Mouse (Mus musculus) myocyte (in vitro differentiated cells): Measurements from ENCODE around the gene Ppfia1. TPM values are rescaled to one million over a fixed set of nuclear protein-coding genes. Genes with fewer than 3 reads are reported as not detected.

Experiments
- H3K27me3 ChIP-seq: one replicate; pipeline ENCODE4 v1.6.1; 2011; ENCODE audit not compliant: control insufficient read depth, insufficient read depth, insufficient read length
- H3K36me3 ChIP-seq: one replicate; pipeline ENCODE4 v1.6.1; 2011; ENCODE audit not compliant: control insufficient read depth, insufficient read depth
- H3K4me2 ChIP-seq: one replicate; pipeline ENCODE4 v1.6.1; 2011; ENCODE audit warnings: low read depth, control low read depth
- H3K4me3 ChIP-seq: one replicate; pipeline ENCODE4 v1.5.1; 2011; ENCODE audit warnings: mild to moderate bottlenecking, control low read depth, moderate library complexity
- H3K79me2 ChIP-seq: one replicate; pipeline ENCODE4 v1.6.1; 2011; ENCODE audit not compliant: control insufficient read depth, insufficient read depth
- H3ac ChIP-seq: one replicate; pipeline ENCODE4 v1.6.1; 2011; ENCODE audit not compliant: control insufficient read depth, insufficient read length
- CEBPB ChIP-seq: IDR thresholded peaks from 2 replicates; pipeline ENCODE4 v1.6.1; 2011; ENCODE audit warnings: mild to moderate bottlenecking, moderate library complexity; ENCODE audit not compliant: poor library complexity, insufficient read depth, severe bottlenecking
- E2F4 ChIP-seq: IDR thresholded peaks from one replicate; pipeline ENCODE4 v1.6.1; 2011; ENCODE audit warnings: mild to moderate bottlenecking, control low read depth, moderate library complexity; ENCODE audit not compliant: insufficient read depth
- MAX ChIP-seq: IDR thresholded peaks from one replicate; pipeline ENCODE4 v1.6.1; 2011; ENCODE audit warnings: low read depth, mild to moderate bottlenecking, control low read depth
- MYOD1 ChIP-seq, 3 experiments: IDR thresholded peaks; one replicate each; pipeline ENCODE4 v1.6.1; 2011; ENCODE audit warnings: control low read depth in 2 of 3, low read depth in 2 of 3, mild to moderate bottlenecking in 2 of 3, moderate library complexity in 1 of 3; ENCODE audit not compliant: insufficient read length in 2 of 3, control insufficient read depth in 1 of 3
- MYOG ChIP-seq, 3 experiments: IDR thresholded peaks; one replicate each; pipeline ENCODE4 v1.6.1; 2011; ENCODE audit warnings: control low read depth in 2 of 3, low read depth in 2 of 3, mild to moderate bottlenecking in 2 of 3; ENCODE audit not compliant: insufficient read length in 2 of 3, control insufficient read depth in 1 of 3, insufficient read depth in 1 of 3
- POLR2A ChIP-seq: IDR thresholded peaks from one replicate; pipeline ENCODE4 v1.6.1; 2011; ENCODE audit warnings: low read depth, mild to moderate bottlenecking, control low read depth, moderate library complexity; ENCODE audit not compliant: insufficient read length
- POLR2AphosphoS2 ChIP-seq: IDR thresholded peaks from one replicate; pipeline ENCODE4 v1.6.1; 2011; ENCODE audit warnings: low read depth, control low read depth; ENCODE audit not compliant: insufficient read length
- REST ChIP-seq: IDR thresholded peaks from one replicate; pipeline ENCODE4 v1.6.1; 2011; ENCODE audit warnings: mild to moderate bottlenecking, control low read depth, moderate library complexity; ENCODE audit not compliant: insufficient read depth, insufficient read length
- SRF ChIP-seq: IDR thresholded peaks from one replicate; pipeline ENCODE4 v1.6.1; 2011; ENCODE audit warnings: low read depth; ENCODE audit not compliant: control insufficient read depth, insufficient read length
- TCF12 ChIP-seq: IDR thresholded peaks from one replicate; pipeline ENCODE4 v1.6.1; 2011; ENCODE audit warnings: mild to moderate bottlenecking, control low read depth; ENCODE audit not compliant: poor library complexity, insufficient read depth, severe bottlenecking
- TCF3 ChIP-seq: IDR thresholded peaks from one replicate; pipeline ENCODE4 v1.6.1; 2011; ENCODE audit warnings: low read depth, control low read depth; ENCODE audit not compliant: insufficient read length
- USF1 ChIP-seq: IDR thresholded peaks from one replicate; pipeline ENCODE4 v1.6.1; 2011; ENCODE audit warnings: low read depth, mild to moderate bottlenecking, control low read depth, moderate library complexity
- polyA plus RNA-seq: library from polyadenylated mRNA; unstranded; fragments of >200 nt; fragmentation: generic; extraction: Trizol; gene quantifications from one replicate; pipeline ENCODE4 v1.2.1, GENCODE M21; 2012; ENCODE audit warnings: missing spikeins

The Ppfia1 gene
- polyA plus RNA-seq, 1 experiment, result 17.8 TPM

DNA sequence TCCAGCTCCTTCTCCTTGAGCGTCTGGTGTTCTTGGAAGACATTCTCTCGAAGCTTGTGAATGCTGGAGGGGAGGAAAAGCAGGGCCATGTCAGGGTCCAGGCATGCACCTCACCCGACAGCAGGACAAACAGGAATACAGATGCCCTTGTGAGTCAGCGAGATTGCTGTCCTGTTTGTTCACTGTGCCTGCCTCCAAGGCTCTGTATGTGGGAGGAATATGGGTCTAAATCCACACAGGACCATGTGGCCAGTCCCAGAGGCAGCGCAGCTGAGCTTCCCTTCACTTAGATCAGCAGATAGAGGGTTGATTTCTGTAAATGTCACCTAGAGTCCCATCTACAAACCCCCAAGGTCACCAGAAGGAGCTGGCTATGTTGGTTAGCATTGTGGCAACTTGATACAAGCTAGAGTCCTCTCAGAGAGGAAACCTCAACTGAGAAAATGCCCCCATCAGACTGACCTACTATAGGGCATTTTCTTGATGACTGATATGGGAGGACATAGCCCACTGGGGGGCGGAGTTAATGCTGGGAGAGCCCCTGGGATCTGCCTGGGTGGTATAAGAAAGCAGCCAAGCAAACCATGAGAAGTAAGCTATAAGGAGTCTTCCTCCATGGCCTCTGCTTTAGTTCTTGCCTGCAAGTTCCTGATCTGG lies 92.2 kb downstream of the Ppfia1 start:
- Histone ChIP-seq H3K4me2 (no peak overlapping the region), H3K79me2 (peaks cover 9% of the 10 kb centered on the region), H3K27me3 (no peaks in the 10 kb centered on the region), H3ac (no peak overlapping the region), H3K4me3 (no peak overlapping the region), H3K36me3 (peaks cover 35% of the 10 kb centered on the region)
- no peak for TF ChIP-seq MAX
- no peak for TF ChIP-seq MYOG (IDR thresholded peaks at IDR 0.05; ENCODE audit: control insufficient read depth in 1 of 3, insufficient read depth in 1 of 3, insufficient read length in 2 of 3, low read depth in 2 of 3)
- no peak for TF ChIP-seq POLR2AphosphoS2
- no peak for TF ChIP-seq MYOD1 (IDR thresholded peaks at IDR 0.05; ENCODE audit: control insufficient read depth in 1 of 3, insufficient read length in 2 of 3, low read depth in 2 of 3)
- TF ChIP-seq TCF12, result no peak
- no peak for TF ChIP-seq SRF
- TF ChIP-seq TCF3, result no peak
- no peak for TF ChIP-seq E2F4
- TF ChIP-seq USF1, result no peak
- no peak for TF ChIP-seq CEBPB
- no peak for TF ChIP-seq POLR2A
- TF ChIP-seq REST, result no peak

DNA sequence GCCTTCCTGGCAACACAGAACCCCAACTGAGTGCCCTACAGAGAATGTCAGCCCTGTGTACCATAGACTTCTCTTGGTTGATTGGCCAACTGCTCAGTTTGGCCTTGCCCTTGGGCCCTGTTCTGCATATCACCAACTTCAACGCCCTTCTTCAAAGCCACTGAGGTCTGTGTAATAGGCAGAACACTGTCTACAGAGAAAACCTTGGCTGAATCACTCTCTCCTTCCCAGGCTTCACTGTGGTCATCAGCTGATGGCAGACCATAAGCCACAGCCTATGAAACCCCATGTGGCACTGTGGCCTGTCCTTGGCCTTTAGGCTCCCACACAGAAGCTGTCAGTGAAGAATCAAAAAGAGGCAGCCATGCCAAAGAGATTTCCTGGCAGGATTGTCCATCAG lies 94.6 kb downstream of the Ppfia1 start:
- no peaks in the 10 kb centered on the region for H3K27me3 ChIP-seq
- peaks cover 33% of the 10 kb centered on the region for H3K36me3 ChIP-seq
- H3K79me2 ChIP-seq, result no peaks in the 10 kb centered on the region

DNA sequence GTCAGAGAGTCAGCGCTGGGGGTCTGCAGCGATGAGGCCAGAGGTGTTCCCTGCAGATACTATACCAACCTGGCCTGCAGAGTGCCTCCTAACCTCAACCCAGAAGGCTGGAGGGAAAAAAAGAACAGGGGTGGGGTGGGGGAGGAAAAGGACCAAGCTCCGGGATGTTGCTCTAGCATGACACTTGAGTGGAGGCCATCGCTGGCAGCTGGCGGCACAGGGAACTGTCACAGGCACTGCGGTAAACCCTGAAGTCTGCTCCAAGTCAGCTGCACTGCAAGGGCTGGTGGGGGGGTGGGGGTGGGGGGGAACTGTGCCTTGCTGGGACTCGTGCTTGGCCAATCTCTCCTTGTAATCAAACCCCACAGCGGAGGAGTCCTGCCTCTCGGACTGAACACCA lies 102.9 kb downstream of the Ppfia1 start:
- no peak for TF ChIP-seq MYOD1 (IDR thresholded peaks at IDR 0.05; ENCODE audit: control insufficient read depth in 1 of 3, insufficient read length in 2 of 3, low read depth in 2 of 3)
- TF ChIP-seq E2F4, result no peak
- TF ChIP-seq MYOG (IDR thresholded peaks at IDR 0.05; ENCODE audit: control insufficient read depth in 1 of 3, insufficient read depth in 1 of 3, insufficient read length in 2 of 3, low read depth in 2 of 3), result peak in 1 of 3 experiments; percentile 46
- TF ChIP-seq SRF, result no peak
- TF ChIP-seq USF1, result no peak
- no peak for TF ChIP-seq REST
- no peak for TF ChIP-seq TCF3
- TF ChIP-seq MAX, result no peak
- Histone ChIP-seq H3ac (no peak overlapping the region), H3K4me3 (no peak overlapping the region), H3K79me2 (no peaks in the 10 kb centered on the region), H3K4me2 (no peak overlapping the region), H3K27me3 (no peaks in the 10 kb centered on the region), H3K36me3 (peaks cover 37% of the 10 kb centered on the region)

More for the DNA sequence above, 94.6 kb downstream of the Ppfia1 start:
- Histone ChIP-seq H3K4me2 (no peak overlapping the region), H3ac (no peak overlapping the region), H3K4me3 (no peak overlapping the region)
- TF ChIP-seq MYOD1 (IDR thresholded peaks at IDR 0.05; ENCODE audit: control insufficient read depth in 1 of 3, insufficient read length in 2 of 3, low read depth in 2 of 3) (peak in 1 of 3 experiments; percentile 48), MYOG (IDR thresholded peaks at IDR 0.05; ENCODE audit: control insufficient read depth in 1 of 3, insufficient read depth in 1 of 3, insufficient read length in 2 of 3, low read depth in 2 of 3) (peak in 2 of 3 experiments; percentile 32 to 72), POLR2AphosphoS2 (no peak)

DNA sequence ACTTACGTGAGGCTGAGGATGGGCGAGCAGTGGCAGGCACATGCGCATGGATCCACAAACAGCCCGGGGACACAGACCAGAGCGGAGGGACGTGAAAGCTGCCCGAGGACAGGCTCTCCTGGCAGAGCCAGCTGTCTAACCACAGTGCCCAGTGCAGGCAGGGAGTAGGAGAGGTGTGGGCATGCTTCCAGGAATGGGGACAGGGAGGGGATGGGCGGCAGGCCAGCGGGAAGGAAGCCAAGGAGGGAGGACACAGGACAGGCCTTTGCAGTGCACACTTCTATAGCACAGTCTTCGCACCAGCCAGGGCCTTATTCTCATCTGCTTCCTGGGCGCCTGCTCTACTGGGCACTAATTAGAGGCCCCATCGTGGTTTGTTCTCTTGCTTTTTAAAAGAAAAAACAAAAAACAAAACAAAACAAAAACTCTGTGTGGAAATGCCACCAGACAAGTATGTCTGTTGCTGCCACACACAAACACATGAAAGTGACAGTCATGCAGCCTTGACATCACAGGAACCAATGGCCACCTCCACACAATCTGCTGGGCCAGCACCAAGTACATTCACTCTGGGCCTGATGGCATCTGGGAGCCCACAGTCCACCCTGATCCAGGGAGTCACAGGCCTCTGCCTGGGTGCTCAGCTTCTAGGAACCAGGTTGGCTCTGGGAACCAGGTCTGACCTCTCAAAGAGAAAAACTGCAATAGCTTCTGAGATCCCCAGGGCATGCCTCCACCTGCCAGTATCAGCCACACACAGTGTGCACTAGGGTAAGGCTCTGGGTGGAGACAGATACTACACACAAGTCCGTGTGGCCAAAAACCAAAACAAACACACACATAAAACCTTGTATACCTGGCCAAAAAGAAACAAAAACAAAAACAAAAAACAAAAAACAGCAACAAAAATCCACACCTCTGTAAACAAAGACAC lies 103.6 kb downstream of the Ppfia1 start:
- Histone ChIP-seq H3K79me2 (no peaks in the 10 kb centered on the region), H3ac (no peak overlapping the region), H3K4me3 (no peak overlapping the region), H3K4me2 (no peak overlapping the region), H3K36me3 (peaks cover 41% of the 10 kb centered on the region), H3K27me3 (no peaks in the 10 kb centered on the region)
- no peak for TF ChIP-seq E2F4
- TF ChIP-seq TCF3, result peak; percentile 53
- peak; percentile 11 for TF ChIP-seq TCF12
- peak in 2 of 3 experiments; percentile 57 to 92 for TF ChIP-seq MYOD1 (IDR thresholded peaks at IDR 0.05; ENCODE audit: control insufficient read depth in 1 of 3, insufficient read length in 2 of 3, low read depth in 2 of 3)
- TF ChIP-seq MYOG (IDR thresholded peaks at IDR 0.05; ENCODE audit: control insufficient read depth in 1 of 3, insufficient read depth in 1 of 3, insufficient read length in 2 of 3, low read depth in 2 of 3), result peak; percentile 44 to 95 (median 87)
- no peak for TF ChIP-seq MAX

DNA sequence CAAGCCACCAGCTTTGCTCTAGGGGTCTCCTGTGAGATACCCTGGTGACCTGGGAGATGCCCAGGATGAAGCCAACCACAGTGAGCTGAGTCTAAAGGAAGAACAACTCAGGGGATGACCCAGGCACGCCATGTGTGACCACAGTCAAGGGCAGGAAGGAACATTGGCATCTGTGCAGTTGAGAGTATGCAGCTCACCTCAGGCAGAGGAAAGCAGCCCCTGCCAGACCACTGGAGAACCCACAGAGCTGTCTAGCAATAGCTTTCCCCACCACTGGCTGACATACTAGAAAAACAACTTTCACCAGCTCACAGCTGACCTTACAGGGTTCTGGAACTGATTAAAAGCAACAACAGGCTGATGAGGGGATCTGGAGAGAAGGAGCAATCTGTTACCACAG lies 105.3 kb downstream of the Ppfia1 start:
- Histone ChIP-seq H3K4me2 (no peak overlapping the region), H3ac (no peak overlapping the region), H3K79me2 (no peaks in the 10 kb centered on the region), H3K4me3 (no peak overlapping the region), H3K27me3 (no peaks in the 10 kb centered on the region), H3K36me3 (peaks cover 36% of the 10 kb centered on the region)
- TF ChIP-seq TCF3 (no peak), E2F4 (no peak), MYOD1 (IDR thresholded peaks at IDR 0.05; ENCODE audit: control insufficient read depth in 1 of 3, insufficient read length in 2 of 3, low read depth in 2 of 3) (no peak), POLR2A (no peak), CEBPB (no peak), USF1 (no peak), POLR2AphosphoS2 (no peak), TCF12 (no peak), REST (no peak), MYOG (IDR thresholded peaks at IDR 0.05; ENCODE audit: control insufficient read depth in 1 of 3, insufficient read depth in 1 of 3, insufficient read length in 2 of 3, low read depth in 2 of 3) (no peak), SRF (no peak), MAX (no peak)
